ENCODE assay signal across 9 mouse cellular contexts in genomic region chr7:83794705-83795104, GRCm38 (mm10). TPM values are rescaled to one million over a fixed set of nuclear protein-coding genes. Genes with fewer than 3 reads are reported as not detected.
DNase-seq lines count a peak whose midpoint lies in the region; TF ChIP-seq lines count a peak whose summit lies in the region.
"Had no signal": no experiment of that assay in that cellular context is flagged by ENCODE, and none has a peak within 500 bp of the region (broad histone marks: within the 10 kb centered on the region; RNA-seq: fewer than 3 reads in every experiment).

Gene Cfap161, minus strand, starts transcription at chr7:83794880.

- intact Hi-C loops in gastrocnemius, postnatal 14 days (cut with DNase I; ENCODE audit: low total_unique reads), result no loop called here
- intact Hi-C loops in gastrocnemius, postnatal 36 days (cut with DNase I), result loop anchor here (5.0 kb wide), 1 partner anchor 112 kb away; no protein-coding TSS in a partner anchor

- no peaks in the 10 kb centered on the region for H3K27me3 ChIP-seq in forebrain, embryonic 10.5 days (ENCODE audit: poor library complexity, severe bottlenecking)
- no peaks in the 10 kb centered on the region for H3K27me3 ChIP-seq in cerebellum, adult 2 months (ENCODE audit: control insufficient read depth, insufficient read depth, low read length)

- H3K4me1 ChIP-seq in forebrain, embryonic 10.5 days, result peaks cover 11% of the 10 kb centered on the region
- H3K4me1 ChIP-seq in cerebellum, adult 2 months (ENCODE audit: control insufficient read depth, insufficient read depth, low read length), result 0 out of 2 replicates have a peak, but pooled peaks cover 2% of the 10 kb centered on the region

- WGBS in forebrain, embryonic 10.5 days, result 6% methylated on average over 14 of the region's 14 CpGs
- WGBS in cerebellum, adult 2 months, result 28% methylated on average over 14 of the region's 14 CpGs

- no peak for TF ChIP-seq POLR2A in cerebellum, adult 2 months (IDR thresholded peaks at IDR 0.05; ENCODE audit: borderline replicate concordance, insufficient read depth, low read length)

- H3K4me3 ChIP-seq in forebrain, embryonic 10.5 days, result peak within 1 kb of the TSS; percentile 30
- no peak within 1 kb of the TSS for H3K4me3 ChIP-seq in cerebellum, adult 2 months (replicated peaks; ENCODE audit: insufficient read depth, low read depth, low read length)

- H3K27ac ChIP-seq in forebrain, embryonic 10.5 days, result no peak within 1 kb of the TSS
- H3K27ac ChIP-seq in cerebellum, adult 2 months (ENCODE audit: insufficient read depth, low read length), result no peak within 1 kb of the TSS

- no peaks in the 10 kb centered on the region for H3K9me3 ChIP-seq in forebrain, embryonic 10.5 days
- H3K9me3 ChIP-seq: G1E had no signal

- H3K36me3 ChIP-seq in forebrain, embryonic 10.5 days (replicated peaks), result no peaks in the 10 kb centered on the region
- H3K36me3 ChIP-seq: G1E had no signal

- peak; percentile 11 for DNase-seq in gastrocnemius, postnatal 14 days
- no peak for DNase-seq in gastrocnemius, postnatal 36 days
- DNase-seq in ES-CJ7 (ENCODE audit: low read depth, low spot score) (peak; percentile 90), MN1 (ENCODE audit: low spot score) (no peak)
- DNase-seq in forebrain, embryonic 10.5 days (ENCODE audit: extremely low spot score, low spot score), result peak; percentile 88
- DNase-seq in kidney, postnatal 25 days, result peak; percentile 49 to 56
- DNase-seq in mesoderm, embryonic 11.5 days (ENCODE audit: low read depth, low spot score), result peak; percentile 95
- DNase-seq in cerebellum, adult 2 months, result no peak

- no peak for TF ChIP-seq CTCF in cerebellum, adult 2 months (IDR thresholded peaks at IDR 0.05; ENCODE audit: borderline replicate concordance, insufficient read depth, low read depth, low read length)

RNA-seq across cellular contexts. Expression of gene Cfap161, which starts in this region (rescaled TPM):
- not detected for total RNA-seq in gastrocnemius, postnatal 14 days (2021)
- total RNA-seq in gastrocnemius, postnatal 36 days (2021), result not detected
- 0.12 TPM in 1 of 2 replicates, not detected in the other for polyA plus RNA-seq in forebrain, embryonic 10.5 days (2016; fragmentation: Nextera tagmentation; extraction: Ambion mirVana)
- 1.7 and 2.4 TPM in 2 replicates for polyA plus RNA-seq in cerebellum, adult 2 months (2012; rRNA removed)
- total RNA-seq: G1E had no signal
- polyA plus RNA-seq: G1E had no signal

Comparison
In these comparisons a context has a peak if more than half of its experiments do, and no peak if none do; other contexts are left out.
1. Peak in DNase-seq in gastrocnemius, postnatal 14 days; RNA of the gene not detected or under 1 TPM.
2. Peak in DNase-seq and H3K4me3 ChIP-seq in forebrain, embryonic 10.5 days; RNA of the gene not detected or under 1 TPM.
3. DNase-seq: peak in ES-CJ7 (single experiment), kidney, postnatal 25 days (2 of 2) and mesoderm, embryonic 11.5 days (single experiment); none in gastrocnemius, postnatal 36 days (0 of 2), MN1 (single experiment) and cerebellum, adult 2 months (0 of 2).